Mouse (Mus musculus): ENCODE results near the gene Slc25a34. TPM values are rescaled to one million over a fixed set of nuclear protein-coding genes. Genes with fewer than 3 reads are reported as not detected.

Slc25a34 gene
- polyA plus RNA-seq, 1 experiment from 2014 or later, result 0.49 TPM

- no peak for ATAC-seq (replicated peaks; ENCODE audit: low FRiP score)
- H3K4me1 ChIP-seq, result peaks cover 45% of the 10 kb centered on the region
- peaks cover 22% of the 10 kb centered on the region for H3K36me3 ChIP-seq
- H3K9ac ChIP-seq, result no peak overlapping the region
- H3K4me3 ChIP-seq (replicated peaks), result no peak overlapping the region
- H3K27me3 ChIP-seq, result no peaks in the 10 kb centered on the region
- no peak overlapping the region for H3K4me2 ChIP-seq
- H3K9me3 ChIP-seq (replicated peaks), result no peaks in the 10 kb centered on the region
- peak overlapping the region; percentile 52 for H3K27ac ChIP-seq
- 48% methylated on average over 6 of the region's 6 CpGs for WGBS
These were observed 50.2 kb downstream of the Slc25a34 start for GRCm38 (mm10) chr4:141573359-141573966.

GRCm38 (mm10) chr4:141572668-141573358 is 50.8 kb downstream of the Slc25a34 start:
- H3K4me3 ChIP-seq (replicated peaks), result no peak overlapping the region
- H3K27me3 ChIP-seq, result no peaks in the 10 kb centered on the region
- no peaks in the 10 kb centered on the region for H3K9me3 ChIP-seq (replicated peaks)
- WGBS, result 71% methylated on average over 7 of the region's 7 CpGs
- H3K36me3 ChIP-seq, result peaks cover 15% of the 10 kb centered on the region
- peaks cover 45% of the 10 kb centered on the region for H3K4me1 ChIP-seq
- no peak for ATAC-seq (replicated peaks; ENCODE audit: low FRiP score)
- no peak overlapping the region for H3K4me2 ChIP-seq
- no peak overlapping the region for H3K9ac ChIP-seq
- H3K27ac ChIP-seq, result peak overlapping the region; percentile 52

- Histone ChIP-seq H3K4me3 (replicated peaks) (no peak overlapping the region), H3K4me1 (peaks cover 45% of the 10 kb centered on the region), H3K4me2 (no peak overlapping the region), H3K9me3 (replicated peaks) (no peaks in the 10 kb centered on the region), H3K36me3 (peaks cover 7% of the 10 kb centered on the region), H3K27me3 (no peaks in the 10 kb centered on the region), H3K27ac (no peak overlapping the region), H3K9ac (no peak overlapping the region)
- WGBS, result 46% methylated on average over 10 of the region's 10 CpGs
- no peak for ATAC-seq (replicated peaks; ENCODE audit: low FRiP score)
These were observed 51.7 kb downstream of the Slc25a34 start for GRCm38 (mm10) chr4:141571934-141572333.

- H3K36me3 ChIP-seq, result 0 out of 2 replicates have a peak, but pooled peaks cover 3% of the 10 kb centered on the region
- H3K27me3 ChIP-seq, result no peaks in the 10 kb centered on the region
- H3K4me3 ChIP-seq (replicated peaks), result no peak overlapping the region
- no peak overlapping the region for H3K4me2 ChIP-seq
- no peak for ATAC-seq (replicated peaks; ENCODE audit: low FRiP score)
- H3K27ac ChIP-seq, result no peak overlapping the region
- 23% methylated on average over 6 of the region's 6 CpGs for WGBS
- no peaks in the 10 kb centered on the region for H3K9me3 ChIP-seq (replicated peaks)
- H3K4me1 ChIP-seq, result peaks cover 45% of the 10 kb centered on the region
- H3K9ac ChIP-seq, result no peak overlapping the region
These were observed 52.3 kb downstream of the Slc25a34 start for GRCm38 (mm10) chr4:141571337-141571739.

GRCm38 (mm10) chr4:141570821-141571220 is 52.8 kb downstream of the Slc25a34 start:
- Histone ChIP-seq H3K27ac (no peak overlapping the region), H3K4me2 (no peak overlapping the region), H3K4me1 (peaks cover 45% of the 10 kb centered on the region), H3K4me3 (replicated peaks) (no peak overlapping the region), H3K27me3 (no peaks in the 10 kb centered on the region), H3K9me3 (replicated peaks) (no peaks in the 10 kb centered on the region), H3K9ac (no peak overlapping the region), H3K36me3 (no peaks in the 10 kb centered on the region)
- WGBS, result 100% methylated on average over 1 of the region's 1 CpGs
- no peak for ATAC-seq (replicated peaks; ENCODE audit: low FRiP score)

GRCm38 (mm10) chr4:141570004-141570403 is 53.6 kb downstream of the Slc25a34 start:
- no peak overlapping the region for H3K9ac ChIP-seq
- no peak for ATAC-seq (replicated peaks; ENCODE audit: low FRiP score)
- no peaks in the 10 kb centered on the region for H3K36me3 ChIP-seq
- no peak overlapping the region for H3K4me2 ChIP-seq
- H3K27me3 ChIP-seq, result no peaks in the 10 kb centered on the region
- no peaks in the 10 kb centered on the region for H3K9me3 ChIP-seq (replicated peaks)
- H3K27ac ChIP-seq, result 0 out of 2 replicates have a peak overlapping the region, but pooled peaks have one; percentile 18
- WGBS, result 66% methylated on average over 6 of the region's 6 CpGs
- no peak overlapping the region for H3K4me3 ChIP-seq (replicated peaks)
- peaks cover 47% of the 10 kb centered on the region for H3K4me1 ChIP-seq

- 66% methylated on average over 5 of the region's 5 CpGs for WGBS
- Histone ChIP-seq H3K27ac (no peak overlapping the region), H3K36me3 (no peaks in the 10 kb centered on the region), H3K27me3 (no peaks in the 10 kb centered on the region), H3K9me3 (replicated peaks) (no peaks in the 10 kb centered on the region), H3K4me1 (peaks cover 43% of the 10 kb centered on the region), H3K9ac (no peak overlapping the region), H3K4me2 (no peak overlapping the region), H3K4me3 (replicated peaks) (no peak overlapping the region)
- ATAC-seq (replicated peaks; ENCODE audit: low FRiP score), result 0 out of 2 replicates have a peak, but pooled peaks have one; percentile 13
These were observed 54.7 kb downstream of the Slc25a34 start for GRCm38 (mm10) chr4:141568966-141569365.

Other genes starting within 250 kb of the Slc25a34 start
- 7.6 and 8.5 TPM in 2 replicates for gene Clcnka, start 225.1 kb downstream of the Slc25a34 start, polyA plus RNA-seq (2015; fragmentation: Nextera tagmentation; extraction: Ambion mirVana)
- 19.5 and 19.8 TPM in 2 replicates for gene Clcnkb, start 207.8 kb downstream of the Slc25a34 start, polyA plus RNA-seq (2015; fragmentation: Nextera tagmentation; extraction: Ambion mirVana)
- 1.0 and 1.1 TPM in 2 replicates for gene Hspb7, start 203.0 kb downstream of the Slc25a34 start, polyA plus RNA-seq (2015; fragmentation: Nextera tagmentation; extraction: Ambion mirVana)
- gene Srarp, start 187.7 kb downstream of the Slc25a34 start, polyA plus RNA-seq (2015; fragmentation: Nextera tagmentation; extraction: Ambion mirVana), result not detected in 2 replicates
- 39.8 and 40.4 TPM in 2 replicates for gene Zbtb17, start 179.2 kb downstream of the Slc25a34 start, polyA plus RNA-seq (2015; fragmentation: Nextera tagmentation; extraction: Ambion mirVana)
- gene Spen, start 85.2 kb downstream of the Slc25a34 start, polyA plus RNA-seq (2015; fragmentation: Nextera tagmentation; extraction: Ambion mirVana), result 10.3 and 11.1 TPM in 2 replicates
- gene Fblim1, start 17.7 kb downstream of the Slc25a34 start, polyA plus RNA-seq (2015; fragmentation: Nextera tagmentation; extraction: Ambion mirVana), result 71.4 and 81.3 TPM in 2 replicates
- gene Tmem82, start 5.2 kb downstream of the Slc25a34 start, polyA plus RNA-seq (2015; fragmentation: Nextera tagmentation; extraction: Ambion mirVana), result 2.7 and 3.1 TPM in 2 replicates
- 4.7 and 6.8 TPM in 2 replicates for gene Plekhm2, start 41.1 kb upstream of the Slc25a34 start, polyA plus RNA-seq (2015; fragmentation: Nextera tagmentation; extraction: Ambion mirVana)
- not detected in 2 replicates for gene Rsc1a1, start 61.8 kb upstream of the Slc25a34 start, polyA plus RNA-seq (2015; fragmentation: Nextera tagmentation; extraction: Ambion mirVana)
- 20.3 and 21.8 TPM in 2 replicates for gene Ddi2, start 99.6 kb upstream of the Slc25a34 start, polyA plus RNA-seq (2015; fragmentation: Nextera tagmentation; extraction: Ambion mirVana)
- 1.7 and 2.4 TPM in 2 replicates for gene Agmat, start 122.9 kb upstream of the Slc25a34 start, polyA plus RNA-seq (2015; fragmentation: Nextera tagmentation; extraction: Ambion mirVana)
- 5.2 and 5.5 TPM in 2 replicates for gene Dnajc16, start 167.1 kb upstream of the Slc25a34 start, polyA plus RNA-seq (2015; fragmentation: Nextera tagmentation; extraction: Ambion mirVana)
- 23.7 and 25.8 TPM in 2 replicates for gene Casp9, start 169.8 kb upstream of the Slc25a34 start, polyA plus RNA-seq (2015; fragmentation: Nextera tagmentation; extraction: Ambion mirVana)
- 0.19 TPM in 1 of 2 replicates, not detected in the other for gene Cela2a, start 202.3 kb upstream of the Slc25a34 start, polyA plus RNA-seq (2015; fragmentation: Nextera tagmentation; extraction: Ambion mirVana)
- gene Ctrc, start 222.5 kb upstream of the Slc25a34 start, polyA plus RNA-seq (2015; fragmentation: Nextera tagmentation; extraction: Ambion mirVana), result not detected in 2 replicates